Mouse (Mus musculus): ENCODE data around the gene Ormdl3.

- TF ChIP-seq CTCF (IDR thresholded peaks at IDR 0.05; ENCODE audit: low read depth, low read length) (no peak), GATA1 (IDR thresholded peaks at IDR 0.05; ENCODE audit: borderline replicate concordance, low read length) (no peak), GATA2 (IDR thresholded peaks at IDR 0.05; ENCODE audit: borderline replicate concordance, low read depth, low read length) (no peak), TAL1 (conservative IDR thresholded peaks at IDR 0.05; ENCODE audit: low read depth, low read length) (no peak), POLR2AphosphoS5 (IDR thresholded peaks at IDR 0.05; ENCODE audit: insufficient replicate concordance, low read depth, low read length) (no peak)
Measured at GRCm38 (mm10) chr11:98550311-98550974, 36.7 kb downstream of the Ormdl3 start.
